Mouse (Mus musculus) liver, adult 2 months (tissue): ENCODE results near the gene Zfp566.

ENCODE experiments used
- CTCF ChIP-seq: fragments of 200-500 bp; IDR thresholded peaks from 2 replicates; pipeline ENCODE4 v1.5.1; 2011; ENCODE audit warnings: low read depth, low read length, control low read depth
- POLR2A ChIP-seq: fragments of 200-500 bp; IDR thresholded peaks from 2 replicates; pipeline ENCODE4 v1.6.1; 2011; ENCODE audit warnings: low read length, control low read depth; ENCODE audit not compliant: insufficient read depth; ENCODE audit errors: extremely low read depth

GRCm38 (mm10) chr7:30028572-30028971, 61.8 kb downstream of the Zfp566 start:
- no peak for TF ChIP-seq CTCF
- no peak for TF ChIP-seq POLR2A
